Mouse (Mus musculus) brain, adult 2 months (tissue): ENCODE results near the gene Timm29.

Experiments
- DNase-seq: peaks from one replicate; pipeline ENCODE4 v3.0.0; 2011; ENCODE audit warnings: low read depth, low spot score

Gene Timm29

GRCm38 (mm10) chr9:21578226-21578625, 14.3 kb upstream of the Timm29 start:
- no peak for DNase-seq

DNA sequence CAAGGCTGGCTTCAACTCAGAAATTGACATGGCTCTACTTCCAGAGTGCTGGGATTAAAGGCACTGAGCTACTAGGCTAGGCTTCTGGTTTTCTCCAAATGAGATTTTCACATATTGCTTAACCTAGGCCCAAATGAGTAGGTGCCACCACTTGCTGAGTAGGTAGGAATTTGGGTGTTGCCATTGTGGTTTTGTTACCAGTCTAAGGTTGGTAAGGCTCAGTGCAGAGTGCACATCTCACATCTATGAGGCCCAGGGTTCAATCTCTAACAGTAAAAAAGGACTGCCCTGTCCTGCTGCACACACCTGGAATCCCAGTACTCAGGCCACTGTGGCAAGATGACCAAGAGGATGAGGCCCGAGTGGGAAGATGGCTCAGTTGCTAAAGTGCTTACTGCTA, 7.1 kb upstream of the Timm29 start:
- no peak for DNase-seq

GRCm38 (mm10) chr9:21587678-21588349, 4.7 kb upstream of the Timm29 start:
- DNase-seq, result peak; percentile 34

GRCm38 (mm10) chr9:21588350-21588749, 4.2 kb upstream of the Timm29 start:
- DNase-seq, result no peak

DNA sequence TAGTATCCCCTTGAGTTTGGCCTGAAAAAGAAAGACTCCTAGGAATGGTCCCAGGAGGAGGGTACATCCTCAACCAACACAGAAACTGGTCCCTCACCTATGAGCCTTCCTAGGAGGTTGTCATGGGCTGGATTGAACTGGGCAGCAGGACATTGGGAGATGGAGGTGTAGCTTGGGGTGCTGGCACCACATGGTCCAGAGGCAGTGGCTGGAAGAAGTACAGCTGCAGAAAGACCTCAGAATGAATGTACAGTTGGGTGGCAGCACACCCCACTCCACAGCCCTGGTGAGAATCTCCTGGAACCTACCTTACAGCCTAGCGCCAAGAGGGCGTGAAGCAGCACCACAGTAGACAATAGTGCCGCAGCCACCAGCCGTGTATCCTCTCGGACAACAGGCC, 3.0 kb upstream of the Timm29 start:
- no peak for DNase-seq

DNA sequence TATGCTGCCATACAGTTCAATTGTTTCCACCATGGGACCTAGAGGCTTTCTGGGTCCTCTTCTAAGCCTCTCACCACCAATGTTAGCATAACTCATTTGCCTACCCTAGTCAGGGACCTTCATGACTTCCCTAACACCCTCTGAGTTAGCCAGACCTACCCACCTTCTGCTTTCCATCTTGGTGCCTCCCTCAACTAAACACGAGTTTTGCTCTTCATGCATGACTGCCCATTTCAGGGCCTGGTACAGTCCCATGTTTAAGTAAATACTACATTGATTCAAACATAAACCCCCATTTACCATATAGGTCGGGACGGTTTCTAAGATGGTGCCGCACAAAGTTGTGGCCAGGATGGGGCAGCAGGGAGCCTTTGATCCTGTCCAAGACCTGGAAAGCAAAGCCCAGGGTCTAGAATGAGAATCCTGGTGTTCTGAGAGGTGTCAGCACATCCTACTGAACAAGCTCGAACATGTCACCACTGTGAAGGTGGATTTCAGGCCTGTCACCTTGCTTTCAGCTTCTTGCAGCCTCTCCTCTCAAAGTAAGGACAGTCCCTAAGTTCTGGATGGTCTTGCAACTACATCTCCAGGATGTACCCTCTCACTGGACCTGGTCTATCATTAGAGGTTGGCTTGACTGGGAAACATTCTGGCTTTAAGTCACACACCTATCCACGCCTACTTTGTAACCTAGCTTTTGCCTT, 1.2 kb upstream of the Timm29 start:
- DNase-seq, result no peak

GRCm38 (mm10) chr9:21591831-21592702, 455 bp upstream of the Timm29 start:
- DNase-seq, result no peak

DNA sequence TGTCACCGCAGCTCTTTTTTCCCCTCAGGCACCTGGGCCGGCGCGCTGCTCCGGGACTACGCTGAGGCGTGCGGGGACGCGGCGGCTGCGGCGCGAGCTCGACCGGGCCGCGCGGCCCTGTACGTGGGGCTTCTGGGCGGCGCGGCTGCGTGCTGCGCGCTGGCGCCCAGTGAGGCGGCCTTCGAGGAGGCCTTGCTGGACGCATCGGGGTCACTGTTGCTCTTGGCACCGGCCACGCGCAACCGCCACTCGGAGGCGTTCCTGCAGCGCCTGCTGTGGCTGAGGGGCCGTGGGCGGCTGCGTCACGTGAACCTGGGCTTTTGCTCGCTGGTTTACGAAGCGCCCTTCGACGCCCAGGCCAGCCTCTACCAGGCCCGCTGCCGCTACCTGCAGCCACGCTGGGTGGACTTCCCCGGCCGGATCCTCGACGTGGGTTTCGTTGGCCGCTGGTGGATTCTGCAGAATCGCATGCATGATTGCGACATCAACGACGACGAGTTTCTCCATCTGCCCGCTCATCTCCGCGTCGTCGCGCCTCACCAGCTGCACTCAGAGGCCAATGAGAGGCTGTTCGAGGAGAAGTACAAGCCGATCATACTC, 700 bp downstream of the Timm29 start:
- peak; percentile 75 for DNase-seq

DNA sequence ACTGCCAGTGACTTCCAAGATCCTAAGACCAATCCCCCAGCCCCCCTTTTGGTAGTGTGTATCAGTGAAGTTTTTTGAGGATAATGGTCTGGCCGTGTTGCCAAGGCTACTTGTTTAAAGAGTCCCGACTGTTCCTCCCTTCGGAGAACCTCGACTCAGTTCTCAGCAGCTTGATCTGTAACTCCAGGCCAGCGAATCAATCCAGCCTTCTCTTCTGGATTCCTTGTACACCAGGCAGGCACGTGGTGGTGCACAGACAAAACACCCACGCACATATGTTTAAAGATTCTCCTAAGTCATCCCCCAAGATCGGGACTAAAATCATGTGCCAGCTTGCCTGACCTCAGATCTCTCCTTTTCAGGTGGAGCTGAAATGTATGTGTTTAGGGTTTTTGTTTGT, 1.8 kb downstream of the Timm29 start:
- peak; percentile 36 for DNase-seq

GRCm38 (mm10) chr9:21594838-21595237, 2.3 kb downstream of the Timm29 start:
- no peak for DNase-seq

GRCm38 (mm10) chr9:21598198-21598597, 5.7 kb downstream of the Timm29 start:
- DNase-seq, result peak; percentile 56

- DNase-seq, result no peak
Observed at GRCm38 (mm10) chr9:21600186-21600585, 7.7 kb downstream of the Timm29 start.

- DNase-seq, result no peak
Observed at GRCm38 (mm10) chr9:21601073-21601472, 8.6 kb downstream of the Timm29 start.

DNA sequence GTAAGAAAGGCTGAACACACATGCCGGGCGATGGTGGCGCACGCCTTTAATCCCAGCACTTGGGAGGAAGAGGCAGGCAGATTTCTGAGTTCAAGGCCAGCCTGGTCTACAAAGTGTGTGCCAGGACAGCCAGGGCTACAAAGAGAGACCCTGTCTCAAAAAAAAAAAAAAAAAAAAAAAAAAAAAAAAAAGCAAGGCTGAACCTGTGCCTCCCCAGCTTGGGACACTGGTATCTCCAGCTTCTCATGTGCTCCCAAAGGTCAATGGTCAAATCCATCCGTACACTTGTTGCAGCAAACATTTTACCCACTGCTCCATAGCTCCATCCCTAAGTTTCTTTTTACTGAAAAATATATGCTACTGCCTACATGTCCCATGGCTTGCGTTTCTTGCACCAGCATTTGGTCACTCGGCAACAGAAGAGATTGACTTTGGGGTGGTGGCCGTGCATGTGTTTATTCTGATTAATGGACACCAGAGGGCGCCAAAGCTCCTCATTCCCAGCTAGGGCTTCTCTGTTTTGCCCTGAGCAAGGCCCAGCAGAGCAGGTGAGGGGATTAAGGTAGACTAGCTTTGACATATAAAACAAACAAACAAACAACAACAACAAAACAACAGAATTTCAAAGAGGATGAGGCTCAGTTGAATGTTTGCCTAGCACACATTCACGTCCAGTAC, 9.3 kb downstream of the Timm29 start:
- peak; percentile 90 for DNase-seq

GRCm38 (mm10) chr9:21604119-21604518, 11.6 kb downstream of the Timm29 start:
- DNase-seq, result no peak

DNA sequence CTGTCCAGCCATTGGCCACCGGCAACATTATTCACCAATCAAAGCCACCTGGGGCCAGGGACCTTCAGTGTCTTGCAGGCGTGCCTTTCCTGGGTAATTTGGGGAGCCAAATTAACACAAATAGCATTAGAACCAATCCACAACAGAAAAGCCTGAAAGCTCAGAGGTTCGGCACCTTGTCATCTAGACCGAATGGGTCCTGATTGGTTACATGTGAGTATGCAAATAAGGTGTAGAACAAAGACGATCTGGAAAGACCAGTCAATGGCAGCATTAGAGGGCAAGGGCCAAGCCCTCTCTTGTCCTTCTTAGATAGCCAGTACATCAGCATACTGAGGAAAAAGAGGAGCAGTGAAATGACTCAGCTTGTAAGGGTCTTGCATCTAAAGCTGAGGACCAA, 13.3 kb downstream of the Timm29 start:
- DNase-seq, result no peak

- DNase-seq, result no peak
Observed at GRCm38 (mm10) chr9:21606648-21607047, 14.1 kb downstream of the Timm29 start.

DNA sequence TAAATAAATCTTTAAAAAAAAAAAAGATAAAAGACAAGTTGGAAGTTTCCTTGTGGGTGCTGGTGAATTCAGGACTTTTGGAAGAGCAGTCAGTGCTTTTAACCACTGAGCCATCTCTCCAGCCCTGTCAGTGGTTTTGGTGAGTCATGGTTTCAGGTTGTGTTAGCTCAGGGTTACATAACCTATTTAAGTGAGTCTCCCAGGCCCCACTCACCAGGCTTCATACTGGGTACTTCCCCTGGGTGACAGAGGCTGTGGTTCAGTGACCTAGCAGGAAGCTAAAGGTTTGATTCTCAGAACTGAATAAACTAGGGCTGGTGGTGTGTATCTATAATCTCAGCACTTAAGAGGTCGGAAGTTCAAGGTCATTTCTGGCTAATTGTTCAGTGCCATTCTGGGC, 17.3 kb downstream of the Timm29 start:
- DNase-seq, result no peak

DNA sequence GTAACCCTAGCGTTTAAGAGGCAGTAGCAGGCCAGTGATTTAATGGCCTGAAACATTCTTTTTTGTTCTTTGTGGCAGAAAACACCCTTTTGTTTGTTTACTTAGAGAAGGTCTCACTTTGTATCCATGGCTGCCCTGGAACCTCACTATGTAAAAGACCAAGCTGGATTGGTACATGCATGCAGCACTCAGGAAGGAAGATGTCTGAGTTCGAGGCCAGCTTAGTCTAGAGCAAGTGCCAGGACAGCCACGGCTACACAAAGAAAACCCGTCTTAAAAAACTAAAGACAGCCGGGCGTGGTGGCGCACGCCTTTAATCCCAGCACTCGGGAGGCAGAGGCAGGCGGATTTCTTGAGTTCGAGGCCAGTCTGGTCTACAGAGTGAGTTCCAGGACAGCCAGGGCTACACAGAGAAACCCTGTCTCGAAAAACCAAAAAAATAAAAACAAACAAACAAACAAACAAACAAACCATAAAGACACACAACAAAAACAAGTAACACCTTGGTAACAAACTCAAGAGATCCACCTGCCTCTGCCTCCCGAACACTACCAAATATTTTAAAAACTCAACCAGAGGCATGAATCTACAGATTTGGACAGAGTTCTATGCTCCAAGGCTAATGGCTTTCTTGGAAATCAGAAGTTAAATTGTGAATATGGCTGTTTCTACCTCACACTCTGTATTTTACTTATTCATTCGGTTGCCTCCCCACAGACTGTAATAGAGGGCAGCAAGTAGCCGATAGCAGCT, 22.5 kb downstream of the Timm29 start:
- DNase-seq, result no peak

GRCm38 (mm10) chr9:21615617-21616231, 23.2 kb downstream of the Timm29 start, which contains the start of gene Smarca4:
TSS of gene Smarca4 (plus strand) at chr9:21616169.
- DNase-seq, result peak; percentile 100
